Mouse (Mus musculus) testis, adult 2 months (tissue): ENCODE data around the gene Pzp. TPM values are rescaled to one million over a fixed set of nuclear protein-coding genes. Genes with fewer than 3 reads are reported as not detected.

Source experiments
- H3K27ac ChIP-seq: fragments of 200-500 bp; 2 replicates; pipeline ENCODE4 v1.5.1; 2012; ENCODE audit warnings: low read depth, low read length; ENCODE audit not compliant: control insufficient read depth, insufficient read depth
- H3K27me3 ChIP-seq: fragments of 200-500 bp; 2 replicates; pipeline ENCODE4 v1.6.1; 2012; ENCODE audit warnings: mild to moderate bottlenecking, low read length, moderate library complexity; ENCODE audit not compliant: control insufficient read depth, insufficient read depth
- H3K36me3 ChIP-seq: fragments of 200-500 bp; 2 replicates; pipeline ENCODE4 v1.6.1; 2012; ENCODE audit warnings: mild to moderate bottlenecking, low read length; ENCODE audit not compliant: control insufficient read depth, insufficient read depth
- H3K4me1 ChIP-seq: fragments of 200-500 bp; 2 replicates; pipeline ENCODE4 v1.6.1; 2012; ENCODE audit warnings: low read length; ENCODE audit not compliant: control insufficient read depth, insufficient read depth
- H3K4me3 ChIP-seq: fragments of 200-500 bp; 2 replicates; pipeline ENCODE4 v1.5.1; 2012; ENCODE audit warnings: low read depth, mild to moderate bottlenecking, low read length, moderate library complexity, mixed read lengths; ENCODE audit not compliant: control insufficient read depth
- CTCF ChIP-seq: fragments of 200-500 bp; IDR thresholded peaks from 2 replicates; pipeline ENCODE4 v1.5.1; 2012; ENCODE audit warnings: low read depth, mild to moderate bottlenecking, inconsistent platforms, low read length, moderate library complexity; ENCODE audit not compliant: control insufficient read depth, insufficient read depth, insufficient replicate concordance
- POLR2A ChIP-seq: fragments of 200-500 bp; IDR thresholded peaks from 2 replicates; pipeline ENCODE4 v1.6.1; 2012; ENCODE audit warnings: low read depth, mild to moderate bottlenecking, inconsistent platforms, low read length, moderate library complexity; ENCODE audit not compliant: control insufficient read depth
- polyA plus RNA-seq: library from polyadenylated mRNA; depleted of rRNA; stranded (reverse); fragments of >200 nt; gene quantifications from 2 replicates; pipeline ENCODE4 v1.2.3, GENCODE M21; 2012

Gene Pzp
- polyA plus RNA-seq, 1 experiment = 2.0 TPM

DNA sequence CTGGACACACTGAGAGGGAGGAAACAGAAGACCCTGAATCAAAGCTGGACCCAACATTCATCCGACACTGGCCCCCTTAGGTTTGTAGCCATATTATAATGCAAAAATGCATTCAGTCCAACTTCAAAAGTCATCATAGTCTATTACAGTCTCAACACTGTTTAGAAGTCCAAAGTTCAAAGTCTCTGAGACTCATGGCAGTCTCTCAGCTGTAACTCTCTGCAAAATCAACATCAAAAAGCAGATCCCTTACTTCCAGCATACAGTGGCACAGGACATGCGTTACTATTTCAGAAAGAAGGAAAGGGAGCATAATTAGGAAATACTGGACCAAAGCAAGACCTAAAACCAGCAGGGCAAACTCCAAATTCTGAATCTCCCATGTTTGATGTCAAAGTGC, 8.7 kb upstream of the Pzp start:
- TF ChIP-seq POLR2A (no peak), CTCF (no peak)
- Histone ChIP-seq H3K27me3 (no peaks in the 10 kb centered on the region), H3K27ac (no peak overlapping the region), H3K4me3 (no peak overlapping the region), H3K36me3 (no peaks in the 10 kb centered on the region), H3K4me1 (no peaks in the 10 kb centered on the region)

DNA sequence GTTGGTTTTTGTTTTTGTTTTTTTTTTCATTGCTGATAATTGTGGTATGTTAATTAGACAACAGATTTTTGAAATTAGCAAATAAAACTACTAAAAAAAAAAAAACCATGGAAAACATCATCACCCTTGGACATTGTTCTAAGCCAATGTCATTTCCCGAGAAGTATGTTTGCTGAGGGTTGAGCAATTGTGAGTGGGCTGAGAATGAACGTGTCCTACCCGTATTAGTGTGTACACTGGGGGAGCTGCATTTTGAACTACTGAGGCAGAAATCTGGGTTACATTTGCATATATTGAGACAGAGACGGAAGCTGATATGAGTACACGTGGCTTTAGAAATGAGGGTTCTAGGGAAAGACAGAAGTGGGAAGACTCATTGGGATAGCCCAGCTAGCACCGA, 6.8 kb upstream of the Pzp start:
- Histone ChIP-seq H3K27me3 (no peaks in the 10 kb centered on the region), H3K27ac (no peak overlapping the region), H3K4me3 (no peak overlapping the region), H3K36me3 (no peaks in the 10 kb centered on the region), H3K4me1 (no peaks in the 10 kb centered on the region)
- TF ChIP-seq CTCF (no peak), POLR2A (no peak)

DNA sequence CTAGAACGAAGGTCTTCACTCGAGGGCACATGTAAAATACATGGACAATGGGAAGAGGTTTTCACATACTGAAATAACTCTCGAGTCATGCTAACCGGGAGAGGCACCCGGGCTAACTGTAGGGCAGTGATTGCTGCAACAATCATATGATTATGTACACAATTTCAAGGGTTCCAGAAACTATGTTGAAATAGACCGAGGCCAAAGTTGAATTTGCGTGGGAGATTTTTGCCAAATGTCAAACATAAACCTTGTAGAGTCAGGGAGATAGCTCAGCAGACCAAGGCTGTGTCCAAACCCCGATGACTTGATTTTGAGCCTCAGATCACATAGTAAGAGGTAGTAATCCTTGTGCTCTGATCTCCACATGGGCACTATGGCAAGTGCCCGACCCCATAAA, 6.2 kb upstream of the Pzp start:
- Histone ChIP-seq H3K27ac (no peak overlapping the region), H3K4me1 (no peaks in the 10 kb centered on the region), H3K36me3 (no peaks in the 10 kb centered on the region), H3K4me3 (no peak overlapping the region), H3K27me3 (no peaks in the 10 kb centered on the region)
- TF ChIP-seq CTCF = no peak
- no peak for TF ChIP-seq POLR2A

DNA sequence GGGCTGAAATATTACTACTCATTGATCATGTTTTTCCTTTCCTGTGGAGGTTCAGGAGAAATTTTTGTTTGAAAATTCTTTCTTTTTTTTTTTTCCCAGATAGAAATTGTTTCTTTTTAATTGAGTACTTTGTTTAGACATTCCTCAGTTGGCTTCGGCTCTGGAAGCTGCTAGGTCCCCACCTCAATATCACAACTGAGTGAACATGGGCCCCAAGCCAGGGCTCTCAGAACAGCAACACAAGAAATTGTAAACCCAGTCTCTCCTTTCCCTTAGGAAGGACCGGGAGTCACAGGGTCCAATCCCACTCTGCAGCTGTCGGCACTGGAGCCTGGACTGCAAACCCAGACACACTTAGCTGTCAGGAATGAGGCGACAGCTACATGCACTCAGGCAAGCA, 2.0 kb upstream of the Pzp start:
- Histone ChIP-seq H3K4me3 (no peak overlapping the region), H3K4me1 (no peaks in the 10 kb centered on the region), H3K27ac (no peak overlapping the region), H3K27me3 (no peaks in the 10 kb centered on the region), H3K36me3 (no peaks in the 10 kb centered on the region)
- TF ChIP-seq POLR2A = no peak
- TF ChIP-seq CTCF = no peak

DNA sequence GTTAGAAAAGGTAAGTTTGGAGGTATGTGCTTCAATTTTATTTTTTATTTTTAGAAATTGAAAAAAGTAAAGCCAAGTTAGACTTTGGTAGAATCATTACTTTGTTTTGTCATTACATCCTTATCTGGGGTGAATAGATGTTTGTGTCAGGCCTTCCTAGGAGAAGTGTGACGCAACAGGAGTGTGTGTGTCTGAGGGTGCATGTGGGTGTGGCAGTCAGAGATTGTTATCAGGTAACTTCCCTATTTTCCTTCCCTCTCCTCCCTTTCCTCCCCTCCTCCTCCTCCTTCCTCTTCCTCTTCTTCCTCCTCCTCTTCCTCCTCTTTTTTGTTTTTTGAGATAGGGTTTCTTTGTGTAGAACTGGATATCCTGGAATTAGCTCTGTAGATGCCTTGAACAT, 590 bp upstream of the Pzp start:
- Histone ChIP-seq H3K27ac (no peak overlapping the region), H3K4me3 (no peak overlapping the region), H3K36me3 (no peaks in the 10 kb centered on the region), H3K4me1 (no peaks in the 10 kb centered on the region), H3K27me3 (no peaks in the 10 kb centered on the region)
- TF ChIP-seq POLR2A = no peak
- no peak for TF ChIP-seq CTCF

DNA sequence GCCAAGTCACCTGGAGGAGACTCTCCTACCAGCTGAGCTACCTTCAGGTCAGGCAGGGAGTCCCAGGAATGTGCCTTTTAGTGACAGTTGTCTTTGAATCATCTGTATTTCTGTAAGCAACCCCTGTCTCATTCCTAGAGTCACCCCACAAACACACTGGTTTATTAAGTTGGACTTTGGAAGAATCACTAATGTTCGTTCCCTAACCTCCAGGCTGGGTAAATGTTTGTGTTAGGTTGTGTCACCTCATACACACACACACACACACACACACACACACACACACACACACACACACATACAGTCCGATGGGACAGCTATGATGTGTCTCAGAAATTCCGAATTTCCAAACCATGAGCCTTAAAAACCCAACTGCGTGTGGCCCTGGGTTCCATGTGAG, 719 bp downstream of the Pzp start:
- no peaks in the 10 kb centered on the region for H3K36me3 ChIP-seq
- no peaks in the 10 kb centered on the region for H3K27me3 ChIP-seq
- no peak overlapping the region for H3K27ac ChIP-seq
- no peak for TF ChIP-seq POLR2A
- TF ChIP-seq CTCF = no peak
- H3K4me3 ChIP-seq = no peak overlapping the region
- H3K4me1 ChIP-seq = no peaks in the 10 kb centered on the region

DNA sequence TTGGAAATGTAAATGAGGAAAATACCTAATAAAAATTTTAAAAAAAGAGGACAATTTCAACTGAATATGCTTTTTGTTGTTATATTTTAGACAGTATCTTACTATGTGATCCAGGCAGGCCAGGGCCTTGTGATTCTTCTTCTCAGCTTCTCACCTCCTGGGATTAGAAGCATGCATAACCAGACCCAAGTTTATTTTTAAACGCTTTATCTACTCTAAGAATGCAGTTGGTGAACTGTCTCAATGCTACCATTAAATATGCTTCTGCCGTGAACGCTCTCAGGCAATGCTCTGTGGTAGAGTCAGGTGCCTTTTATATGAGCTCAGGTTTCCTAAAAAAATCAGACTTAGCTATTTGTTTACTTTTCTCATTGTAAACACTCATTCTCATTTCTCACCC, 3.2 kb downstream of the Pzp start:
- Histone ChIP-seq H3K27me3 (no peaks in the 10 kb centered on the region), H3K4me1 (no peaks in the 10 kb centered on the region), H3K27ac (no peak overlapping the region), H3K4me3 (no peak overlapping the region), H3K36me3 (no peaks in the 10 kb centered on the region)
- TF ChIP-seq POLR2A (no peak), CTCF (no peak)

DNA sequence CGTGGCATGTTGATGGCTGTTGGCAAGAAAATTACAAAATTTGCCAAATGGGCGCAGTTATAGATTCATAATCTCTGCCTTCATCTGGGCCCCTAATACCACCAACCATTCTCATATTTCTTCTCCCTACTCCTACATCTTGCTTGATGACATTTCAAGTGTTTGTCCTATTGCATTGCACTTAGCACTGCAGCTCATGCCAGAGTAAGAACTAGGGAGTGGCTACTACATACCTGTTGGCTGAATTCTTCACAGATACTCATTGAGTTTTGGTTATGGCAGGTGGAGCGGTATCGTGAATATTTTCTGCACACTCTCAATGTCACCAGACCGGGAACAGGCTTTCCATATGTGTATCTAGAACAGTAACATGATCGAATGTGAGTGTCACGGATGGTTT, 7.4 kb downstream of the Pzp start:
- Histone ChIP-seq H3K4me1 (no peaks in the 10 kb centered on the region), H3K4me3 (no peak overlapping the region), H3K27ac (no peak overlapping the region), H3K27me3 (no peaks in the 10 kb centered on the region), H3K36me3 (no peaks in the 10 kb centered on the region)
- TF ChIP-seq CTCF (no peak), POLR2A (no peak)
